Mouse (Mus musculus) limb, embryonic 11.5 days (tissue): Measurements from ENCODE around the gene Csf3. TPM values are rescaled to one million over a fixed set of nuclear protein-coding genes. Genes with fewer than 3 reads are reported as not detected.
"Not testable (repeated sequence)": the region's sequence is repeated elsewhere in the genome, so short reads cannot be mapped to it uniquely, and the experiment has no call there.

Experiments
- ATAC-seq: fragments of 200-750 bp; cut with Nextera tagmentation; 2 replicates; pipeline ENCODE4 v1.8.0; 2017; ENCODE audit warnings: low read depth; ENCODE audit not compliant: insufficient number of reproducible peaks, low FRiP score, low TSS enrichment
- DNase-seq: peaks from one replicate; pipeline ENCODE4 v3.0.0-alpha.2; 2015; ENCODE audit warnings: low spot score
- H3K27ac ChIP-seq: fragments of 300-500 bp; sonication (generic); replicated peaks from 2 replicates; pipeline ENCODE4 v1.5.1; 2014; ENCODE audit warnings: low read depth, mild to moderate bottlenecking, low read length
- H3K27me3 ChIP-seq: fragments of 300-500 bp; sonication (generic); 2 replicates; pipeline ENCODE4 v1.6.1; 2014; ENCODE audit warnings: mild to moderate bottlenecking, low read length, mixed read lengths; ENCODE audit not compliant: control insufficient read depth, insufficient read depth
- H3K36me3 ChIP-seq: fragments of 300-500 bp; sonication (generic); 2 replicates; pipeline ENCODE4 v1.6.1; 2014; ENCODE audit warnings: mild to moderate bottlenecking, low read length, moderate library complexity, mixed read lengths; ENCODE audit not compliant: control insufficient read depth, insufficient read depth
- H3K4me1 ChIP-seq: fragments of 300-500 bp; sonication (generic); 2 replicates; pipeline ENCODE4 v1.6.1; 2014; ENCODE audit warnings: low read length, mixed read lengths; ENCODE audit not compliant: control insufficient read depth, insufficient read depth
- H3K4me2 ChIP-seq: fragments of 300-500 bp; sonication (generic); 2 replicates; pipeline ENCODE4 v1.6.1; 2014; ENCODE audit warnings: low read depth, mild to moderate bottlenecking, moderate library complexity; ENCODE audit not compliant: severe bottlenecking
- H3K4me3 ChIP-seq: fragments of 300-500 bp; sonication (generic); 2 replicates; pipeline ENCODE4 v1.5.1; 2014; ENCODE audit warnings: low read depth, low read length
- H3K9ac ChIP-seq: fragments of 300-500 bp; sonication (generic); 2 replicates; pipeline ENCODE4 v1.6.1; 2014; ENCODE audit warnings: mild to moderate bottlenecking, low read length
- H3K9me3 ChIP-seq: fragments of 300-500 bp; sonication (generic); 2 replicates; pipeline ENCODE4 v1.6.1; 2016; ENCODE audit warnings: low read length; ENCODE audit not compliant: control insufficient read depth
- WGBS: fragments of 180-500 bp; shearing (Covaris S2); extraction: QIAGEN DNeasy Blood & Tissue Kit; methylation state at CpG from one replicate; pipeline ENCODE4 v1.1.7; 2014; 5-methylcytosine and 5-hydroxymethylcytosine counted together
- polyA plus RNA-seq: library from polyadenylated mRNA; unstranded; fragments of >200 nt; fragmentation: Nextera tagmentation; extraction: Ambion mirVana; gene quantifications from 2 replicates; pipeline ENCODE4 v1.2.1, GENCODE M21; 2014

Csf3 gene
- 0.11 TPM in 1 of 2 replicates, not detected in the other for polyA plus RNA-seq

- Histone ChIP-seq H3K4me1 (0 out of 2 replicates have a peak, but pooled peaks cover 3% of the 10 kb centered on the region), H3K9me3 (no peaks in the 10 kb centered on the region), H3K9ac (no peak within 1 kb of the TSS), H3K27ac (no peak within 1 kb of the TSS), H3K36me3 (peaks cover 16% of the 10 kb centered on the region; the same call in 1 of the 2 replicates), H3K4me2 (no peak within 1 kb of the TSS), H3K4me3 (no peak within 1 kb of the TSS), H3K27me3 (no peaks in the 10 kb centered on the region)
- DNase-seq, result no peak
- ATAC-seq, result no peak
- WGBS, result 43% methylated on average over 10 of the region's 10 CpGs
Observed at GRCm38 (mm10) chr11:98701213-98701670, at the start of gene Csf3. Gene Csf3 (plus strand): TSS chr11:98701263.

DNA sequence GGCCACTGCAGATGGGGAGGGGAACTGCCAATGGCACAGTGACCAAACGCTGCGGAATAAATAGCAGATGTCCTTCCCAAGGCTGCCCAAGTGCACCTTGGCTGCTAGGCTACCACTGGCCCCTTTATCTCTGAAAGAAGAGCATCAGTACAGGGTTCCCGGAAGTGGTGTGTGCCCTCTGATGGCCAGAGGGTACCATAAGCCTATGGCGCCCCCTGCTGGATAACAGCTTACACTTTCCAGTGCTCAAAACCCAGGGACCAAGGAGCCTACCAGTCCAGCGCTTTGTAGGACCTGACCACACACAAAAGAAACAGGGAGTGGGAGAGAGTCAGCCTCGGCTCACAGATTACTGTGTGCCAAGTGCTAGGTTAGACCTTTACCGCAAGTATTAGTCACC is 46.0 kb upstream of the Csf3 start:
- not testable (repeated sequence) for H3K4me2 ChIP-seq, H3K36me3 ChIP-seq, H3K4me1 ChIP-seq, ATAC-seq, H3K9me3 ChIP-seq, H3K27ac ChIP-seq, H3K9ac ChIP-seq, H3K27me3 ChIP-seq, H3K4me3 ChIP-seq
- DNase-seq, result peak; percentile 61
- WGBS, result 14% methylated on average over 7 of the region's 7 CpGs

- DNase-seq, result peak; percentile 38
- no peak for ATAC-seq
- Histone ChIP-seq H3K9me3 (no peaks in the 10 kb centered on the region), H3K4me3 (no peak overlapping the region), H3K36me3 (no peaks in the 10 kb centered on the region), H3K27ac (no peak overlapping the region), H3K4me2 (no peak overlapping the region), H3K27me3 (no peaks in the 10 kb centered on the region), H3K9ac (no peak overlapping the region), H3K4me1 (no peaks in the 10 kb centered on the region)
- 10% methylated on average over 6 of the region's 6 CpGs for WGBS
Observed at GRCm38 (mm10) chr11:98660517-98660916, 40.5 kb upstream of the Csf3 start.

DNA sequence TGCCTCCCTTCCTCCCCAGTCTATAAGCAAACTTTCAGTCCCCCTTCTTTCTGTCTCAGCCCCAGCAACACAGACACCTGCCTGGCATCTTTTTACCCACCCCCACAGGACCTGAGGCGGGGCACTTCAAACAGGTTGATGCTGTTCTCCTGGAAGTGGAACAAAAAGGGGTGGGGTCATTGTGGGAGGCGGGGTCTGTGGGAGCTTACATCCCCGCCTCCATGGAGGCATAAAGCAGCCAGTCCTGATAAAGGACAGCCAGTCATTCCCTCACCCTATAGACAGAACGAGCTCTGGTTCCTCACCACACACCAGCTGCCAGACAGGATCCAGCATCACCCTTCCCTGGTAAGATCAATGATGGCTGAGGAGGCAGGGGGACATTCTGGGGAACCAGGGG is 37.0 kb upstream of the Csf3 start, which contains the start of gene Gsdma:
Gsdma (plus strand) TSS at position 261 of the 400 bp plus-strand sequence.
- no peak for DNase-seq
- Histone ChIP-seq H3K4me3 (no peak within 1 kb of the TSS), H3K9ac (no peak within 1 kb of the TSS), H3K9me3 (no peaks in the 10 kb centered on the region), H3K27me3 (no peaks in the 10 kb centered on the region; the same call in 1 of the 2 replicates), H3K36me3 (no peaks in the 10 kb centered on the region), H3K27ac (no peak within 1 kb of the TSS), H3K4me2 (no peak within 1 kb of the TSS), H3K4me1 (no peaks in the 10 kb centered on the region)
- ATAC-seq, result no peak
- WGBS, result 22% methylated on average over 4 of the region's 4 CpGs

DNA sequence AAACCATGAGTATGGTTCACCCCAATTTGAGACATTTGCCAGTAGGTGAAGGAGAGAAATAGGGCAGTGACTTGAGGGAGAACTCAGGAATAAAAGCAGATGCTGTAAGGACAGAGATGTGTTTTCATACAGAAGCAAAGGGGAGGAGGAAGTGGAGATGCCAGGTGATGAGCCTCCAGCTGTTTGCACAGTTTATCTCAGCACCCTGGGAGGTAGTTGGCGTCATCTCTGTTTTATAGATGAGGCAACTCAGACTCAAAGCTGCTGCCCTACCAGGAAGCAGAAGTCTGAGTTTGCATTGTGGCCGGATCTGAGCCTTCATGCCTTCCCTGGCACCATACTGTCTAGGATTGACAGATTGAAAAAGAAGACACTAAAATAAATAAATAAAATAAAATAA is 32.1 kb upstream of the Csf3 start:
- Histone ChIP-seq H3K4me2 (no peak overlapping the region), H3K27ac (no peak overlapping the region), H3K9ac (no peak overlapping the region), H3K4me3 (no peak overlapping the region), H3K27me3 (no peaks in the 10 kb centered on the region; the same call in 1 of the 2 replicates), H3K36me3 (no peaks in the 10 kb centered on the region), H3K4me1 (no peaks in the 10 kb centered on the region), H3K9me3 (no peaks in the 10 kb centered on the region)
- ATAC-seq (no peak), DNase-seq (no peak)
- 76% methylated on average over 2 of the region's 2 CpGs for WGBS

- H3K4me2 ChIP-seq, result no peak overlapping the region
- no peak overlapping the region for H3K9ac ChIP-seq
- 77% methylated on average over 3 of the region's 3 CpGs for WGBS
- no peak for DNase-seq
- H3K4me1 ChIP-seq, result no peaks in the 10 kb centered on the region
- H3K9me3 ChIP-seq, result no peaks in the 10 kb centered on the region
- H3K27me3 ChIP-seq, result no peaks in the 10 kb centered on the region; the same call in 1 of the 2 replicates
- no peak for ATAC-seq
- H3K27ac ChIP-seq, result no peak overlapping the region
- no peaks in the 10 kb centered on the region for H3K36me3 ChIP-seq
- no peak overlapping the region for H3K4me3 ChIP-seq
Observed at GRCm38 (mm10) chr11:98671284-98671815, 29.7 kb upstream of the Csf3 start.

DNA sequence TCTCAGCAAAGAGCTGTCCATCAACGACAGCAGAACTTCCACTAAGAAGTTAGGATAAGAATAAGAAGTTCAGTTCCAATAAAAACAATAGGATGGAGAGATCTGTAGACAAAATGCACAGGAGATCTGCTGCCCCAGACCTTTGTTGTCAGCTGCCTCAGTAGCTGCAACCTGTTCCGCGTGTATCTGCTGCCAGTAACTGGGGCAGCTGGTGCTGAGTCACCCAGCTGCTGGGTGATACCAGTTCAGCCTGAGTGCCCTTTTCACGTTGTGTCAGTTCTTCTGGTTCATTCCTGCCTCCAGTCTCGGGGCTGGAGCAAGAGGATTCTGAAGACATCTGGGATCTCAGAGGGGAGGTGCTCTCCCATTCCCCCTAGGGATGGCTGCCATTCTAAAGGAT is 29.2 kb upstream of the Csf3 start:
- H3K27me3 ChIP-seq, result no peaks in the 10 kb centered on the region; the same call in 1 of the 2 replicates
- H3K4me3 ChIP-seq, result no peak overlapping the region
- H3K4me1 ChIP-seq, result no peaks in the 10 kb centered on the region
- H3K27ac ChIP-seq, result no peak overlapping the region
- H3K36me3 ChIP-seq, result no peaks in the 10 kb centered on the region
- H3K9me3 ChIP-seq, result no peaks in the 10 kb centered on the region
- WGBS, result 57% methylated on average over 5 of the region's 5 CpGs
- no peak for ATAC-seq
- no peak for DNase-seq
- H3K4me2 ChIP-seq, result no peak overlapping the region
- no peak overlapping the region for H3K9ac ChIP-seq

- no peaks in the 10 kb centered on the region for H3K4me1 ChIP-seq
- no peaks in the 10 kb centered on the region for H3K9me3 ChIP-seq
- ATAC-seq (no peak), DNase-seq (no peak)
- no peak overlapping the region for H3K4me3 ChIP-seq
- H3K27me3 ChIP-seq, result no peaks in the 10 kb centered on the region; the same call in 1 of the 2 replicates
- no peak overlapping the region for H3K9ac ChIP-seq
- no peaks in the 10 kb centered on the region for H3K36me3 ChIP-seq
- no peak overlapping the region for H3K27ac ChIP-seq
- no peak overlapping the region for H3K4me2 ChIP-seq
- 90% methylated on average over 5 of the region's 5 CpGs for WGBS
Observed at GRCm38 (mm10) chr11:98672482-98672881, 28.6 kb upstream of the Csf3 start.

DNA sequence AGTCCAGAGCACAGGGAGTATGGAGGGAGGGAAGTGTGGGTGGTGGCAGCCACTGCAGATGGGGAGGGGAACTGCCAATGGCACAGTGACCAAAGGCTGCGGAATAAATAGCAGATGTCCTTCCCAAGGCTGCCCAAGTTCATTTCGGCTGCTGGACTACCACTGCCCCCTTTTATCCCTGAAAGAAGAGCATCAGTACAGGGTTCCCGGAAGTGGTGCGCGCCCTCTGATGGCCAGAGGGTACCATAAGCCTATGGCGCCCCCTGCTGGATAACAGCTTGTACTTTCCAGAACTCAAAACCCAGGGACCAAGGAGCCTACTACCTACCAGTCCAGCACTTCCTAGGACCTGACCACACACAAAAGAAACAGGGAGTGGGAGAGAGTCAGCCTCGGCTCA is 27.9 kb upstream of the Csf3 start:
- H3K4me2 ChIP-seq, H3K9me3 ChIP-seq: not testable (repeated sequence)

More for the DNA sequence above, 27.9 kb upstream of the Csf3 start:
- not testable (repeated sequence) for H3K9ac ChIP-seq, ATAC-seq, H3K27ac ChIP-seq, H3K36me3 ChIP-seq, H3K27me3 ChIP-seq, H3K4me3 ChIP-seq, H3K4me1 ChIP-seq
- WGBS, result 6% methylated on average over 6 of the region's 7 CpGs
- peak; percentile 70 for DNase-seq
